Mouse (Mus musculus): ENCODE measurements around the gene Bnipl.

DNA sequence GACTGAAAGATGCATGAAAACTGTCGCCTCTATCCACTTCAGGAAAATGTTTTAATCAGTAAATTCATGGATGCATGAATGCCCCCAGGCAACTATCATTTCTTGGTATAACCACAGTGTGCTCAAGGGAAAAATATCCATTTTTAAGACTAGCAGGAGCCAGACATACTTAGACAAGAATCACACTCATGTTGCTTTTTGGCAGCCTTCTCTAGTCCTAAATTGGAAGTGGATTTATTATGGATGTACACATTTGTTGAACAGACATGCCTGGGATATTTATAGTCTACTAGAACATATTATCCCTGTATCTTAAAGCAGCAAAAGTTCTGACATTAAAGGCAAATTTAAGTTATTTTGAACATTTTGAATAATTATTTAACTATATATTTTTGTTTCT lies 13.7 kb upstream of the Bnipl start:
- TF ChIP-seq POLR2A (IDR thresholded peaks at IDR 0.05; ENCODE audit: low read depth, low read length) (no peak), CTCF (conservative IDR thresholded peaks at IDR 0.05; ENCODE audit: insufficient read depth, insufficient read length, low read depth, low read length) (no peak)

Data from kidney, adult 2 months (tissue).